Mouse (Mus musculus): ENCODE measurements at regions not wholly inside any gene's neighbourhood (a gene's known extent, or its start where the extent isn't known, plus 50 kb on each side); places are given as distances from the start of the nearest gene placed in this dataset.
"Not testable (repeated sequence)": the region's sequence is repeated elsewhere in the genome, so short reads cannot be mapped to it uniquely, and the experiment has no call there.

GRCm38 (mm10) chr13:5546937-5547336 is 314.3 kb upstream of the Klf6 start:
- no peak for DNase-seq

DNA sequence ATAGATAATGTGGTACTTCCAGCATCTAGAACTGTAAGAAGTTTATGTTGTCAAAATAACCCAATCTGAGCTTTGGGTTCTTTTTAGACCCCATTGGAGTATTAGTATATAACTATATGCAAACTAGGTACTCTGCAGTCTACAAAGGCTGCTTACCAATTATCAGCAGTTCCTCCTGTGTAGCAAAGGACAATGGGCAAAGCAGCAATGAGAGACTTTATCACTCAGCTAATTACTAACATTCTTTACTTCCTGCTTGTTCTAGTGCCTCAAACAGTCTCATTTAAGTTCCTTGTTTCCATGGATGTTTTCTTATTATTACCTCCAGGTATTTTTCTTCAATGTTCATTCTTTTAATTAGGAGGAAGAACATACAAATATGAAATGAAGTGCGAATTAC is 312.5 kb upstream of the Klf6 start:
- DNase-seq, result no peak

DNA sequence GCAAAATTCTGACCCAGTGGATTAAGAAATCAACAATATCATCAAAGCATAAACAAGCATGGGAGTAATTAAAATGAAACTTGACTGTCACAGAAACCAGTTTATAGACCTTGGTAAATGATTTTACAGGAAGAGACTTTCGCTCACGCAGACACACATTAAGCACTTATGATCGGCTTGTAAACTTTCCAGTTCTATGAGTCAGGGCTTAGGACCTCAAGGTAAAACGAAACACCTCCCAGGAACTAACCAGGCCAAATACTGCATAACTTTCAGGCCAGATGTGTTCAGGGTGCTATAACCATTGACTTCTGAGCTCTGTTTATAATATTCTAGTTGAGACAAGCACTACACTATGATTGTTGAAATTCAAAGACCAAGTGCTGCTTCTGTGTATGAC is 312.1 kb upstream of the Klf6 start:
- DNase-seq, result no peak

DNA sequence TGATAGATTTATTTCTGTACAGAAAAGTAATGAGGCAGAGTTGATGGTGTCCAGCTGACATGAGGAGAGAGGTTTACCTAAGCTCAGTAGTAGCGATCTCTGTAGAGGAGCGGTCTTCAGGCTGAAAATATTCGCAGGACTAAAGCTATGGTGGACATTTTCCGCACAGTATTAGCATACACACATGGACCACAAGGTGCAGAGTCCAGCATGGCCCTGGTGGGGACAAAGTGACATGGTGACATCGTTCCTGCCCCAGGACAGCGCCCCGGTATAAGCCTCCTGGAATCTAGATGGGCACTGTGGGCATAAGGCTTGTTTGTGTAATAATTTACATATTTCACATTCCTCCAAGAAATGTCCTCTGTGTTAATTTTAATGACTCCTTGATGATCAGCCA is 311.5 kb upstream of the Klf6 start:
- peak in 1 of 2 experiments; percentile 25 for DNase-seq

- DNase-seq, result no peak
Measured at GRCm38 (mm10) chr13:5550354-5550753, 310.9 kb upstream of the Klf6 start.

- DNase-seq, result no peak
Measured at GRCm38 (mm10) chr13:5551131-5551530, 310.2 kb upstream of the Klf6 start.

DNA sequence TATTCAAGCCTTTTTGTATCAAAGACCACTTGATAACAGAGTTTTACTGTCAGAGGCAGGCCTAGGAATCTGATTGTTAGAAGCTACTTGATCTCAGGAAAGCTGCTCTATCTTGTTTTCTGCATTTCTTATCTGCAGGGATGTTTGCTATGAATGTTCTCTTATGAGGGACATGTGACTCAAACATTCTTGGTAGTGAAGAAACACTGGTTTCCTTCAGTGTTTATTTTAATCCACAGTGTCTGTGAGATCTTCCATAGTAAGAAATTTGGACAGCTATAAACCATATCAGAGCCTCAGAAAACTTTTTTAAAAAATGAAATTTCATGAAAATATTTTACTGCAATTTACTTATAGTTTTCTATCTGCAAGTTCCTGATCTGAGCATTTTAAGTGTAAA is 307.8 kb upstream of the Klf6 start:
- no peak for DNase-seq

- DNase-seq, result no peak
Measured at GRCm38 (mm10) chr13:5558095-5558494, 303.2 kb upstream of the Klf6 start.

- no peak for DNase-seq
Measured at GRCm38 (mm10) chr13:5566479-5566878, 294.8 kb upstream of the Klf6 start.

DNA sequence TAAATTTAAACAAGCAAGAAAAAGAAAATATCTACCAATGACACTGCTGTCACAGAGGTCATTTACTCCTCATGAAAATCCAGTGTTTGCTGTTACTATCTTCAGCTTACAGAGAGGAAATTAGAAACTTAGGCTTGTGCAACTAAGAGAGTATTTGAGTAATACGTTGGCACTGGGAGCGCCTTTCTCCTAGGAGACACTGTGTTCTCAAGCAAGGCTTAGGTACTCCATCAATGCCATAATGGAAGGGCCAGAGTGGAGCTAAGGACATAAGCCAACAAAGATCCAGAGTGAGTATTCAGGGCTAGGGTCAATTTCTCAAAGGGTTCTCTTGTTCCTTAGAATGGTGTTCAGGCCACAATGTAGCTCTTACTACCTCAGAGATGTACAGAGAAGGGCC is 294.4 kb upstream of the Klf6 start:
- DNase-seq, result no peak

GRCm38 (mm10) chr13:5569579-5569978 is 291.7 kb upstream of the Klf6 start:
- no peak for DNase-seq

GRCm38 (mm10) chr13:5570386-5570785 is 290.9 kb upstream of the Klf6 start:
- no peak for DNase-seq

DNA sequence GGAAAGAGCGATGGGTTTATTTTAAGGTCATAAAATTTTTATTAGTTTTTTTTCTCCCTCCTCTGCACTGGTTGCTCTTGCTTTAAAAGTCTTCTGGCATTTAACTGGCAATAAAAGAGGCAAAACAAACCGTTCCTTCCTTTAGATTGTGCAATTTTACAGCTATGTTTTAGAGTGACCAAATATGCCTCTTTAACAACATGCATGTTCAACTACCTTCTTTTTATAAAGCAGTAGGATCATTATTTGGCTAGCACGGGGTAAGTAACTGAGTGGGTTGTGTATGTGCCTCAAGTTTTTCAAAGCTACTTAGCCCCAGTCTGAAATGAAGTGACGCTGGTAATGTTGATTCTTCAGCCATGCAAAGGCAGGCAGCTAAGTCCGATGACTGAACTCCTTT is 284.7 kb upstream of the Klf6 start:
- DNase-seq, result no peak

GRCm38 (mm10) chr13:5583681-5584080 is 277.6 kb upstream of the Klf6 start:
- DNase-seq, result not testable (repeated sequence)

GRCm38 (mm10) chr13:5587196-5587595 is 274.1 kb upstream of the Klf6 start:
- no peak for DNase-seq

- no peak for DNase-seq
Measured at GRCm38 (mm10) chr13:5591286-5591685, 270.0 kb upstream of the Klf6 start.

GRCm38 (mm10) chr13:5591837-5592555 is 269.3 kb upstream of the Klf6 start:
- DNase-seq, result no peak

GRCm38 (mm10) chr13:5592556-5593061 is 268.7 kb upstream of the Klf6 start:
- peak in 1 of 2 experiments; percentile 37 for DNase-seq

- no peak for DNase-seq
Measured at GRCm38 (mm10) chr13:5601648-5602047, 259.6 kb upstream of the Klf6 start.

DNA sequence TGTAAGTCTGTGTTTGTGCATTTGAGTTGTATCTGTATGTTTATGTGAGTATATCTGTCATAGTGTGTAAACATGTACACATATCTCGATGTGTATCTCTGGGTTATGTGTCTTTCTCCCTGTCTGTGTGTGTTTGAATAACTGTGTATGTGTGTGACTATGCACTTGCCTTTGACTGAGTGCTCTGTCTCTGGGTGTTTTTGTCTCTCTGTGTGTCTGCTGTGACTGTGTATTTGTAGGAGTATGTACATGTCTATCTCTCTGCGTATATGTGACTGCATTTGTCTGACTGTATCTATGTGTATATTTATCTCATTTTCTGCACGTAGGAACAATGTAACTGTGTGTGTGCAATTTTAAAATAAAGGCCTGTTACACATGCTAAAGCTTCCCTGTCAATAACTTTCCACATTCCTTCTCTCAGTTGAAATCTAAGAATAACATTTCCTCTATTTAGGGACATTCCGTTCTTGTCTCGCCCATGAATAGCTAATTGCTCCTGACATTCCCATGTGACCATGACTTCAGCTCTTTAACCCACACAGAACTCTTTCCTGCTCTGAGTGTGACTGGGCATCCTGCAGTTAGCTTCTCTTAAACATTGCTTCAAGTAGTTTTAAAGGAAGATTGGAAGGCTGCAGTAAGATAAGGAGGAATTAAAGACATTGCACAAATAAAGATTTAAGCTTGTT is 257.2 kb upstream of the Klf6 start:
- DNase-seq, result peak; percentile 20 to 61

DNA sequence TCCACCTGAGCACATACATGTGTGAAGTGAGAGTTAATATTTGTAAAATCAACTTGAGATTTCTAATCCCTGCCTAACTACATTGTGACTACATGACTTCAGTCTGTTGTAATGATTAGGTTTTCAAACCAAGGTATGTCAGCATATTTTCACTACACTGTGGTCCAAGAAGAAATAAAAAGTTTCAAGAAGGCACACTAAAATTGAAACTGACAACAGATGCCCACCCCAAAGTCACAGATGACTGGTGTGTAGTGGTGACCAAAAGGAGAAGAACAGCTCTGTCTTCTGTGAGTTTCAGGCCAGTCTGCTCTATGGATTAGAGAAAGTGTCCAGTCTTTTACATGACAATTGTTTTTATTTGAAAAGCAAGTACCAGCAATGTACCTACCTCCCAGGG is 255.9 kb upstream of the Klf6 start:
- DNase-seq, result no peak

DNA sequence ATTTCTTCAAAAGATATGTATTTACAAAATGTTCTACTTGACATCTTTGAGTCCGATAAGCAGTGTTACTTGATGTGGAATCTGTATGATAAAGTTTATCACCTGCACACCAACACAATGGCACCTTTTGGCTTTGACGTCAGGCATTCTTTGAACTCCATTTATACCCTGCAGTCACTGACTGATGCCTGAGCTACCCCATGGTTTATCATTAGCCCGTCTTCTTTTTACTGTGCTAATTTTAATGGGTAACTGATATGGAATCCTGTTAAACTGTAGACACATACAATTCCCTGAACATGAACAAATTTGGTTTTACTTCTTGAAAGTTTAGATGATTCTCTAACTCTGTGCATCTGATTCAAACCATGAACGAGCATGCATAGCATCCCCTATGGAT is 253.8 kb upstream of the Klf6 start:
- DNase-seq, result no peak

DNA sequence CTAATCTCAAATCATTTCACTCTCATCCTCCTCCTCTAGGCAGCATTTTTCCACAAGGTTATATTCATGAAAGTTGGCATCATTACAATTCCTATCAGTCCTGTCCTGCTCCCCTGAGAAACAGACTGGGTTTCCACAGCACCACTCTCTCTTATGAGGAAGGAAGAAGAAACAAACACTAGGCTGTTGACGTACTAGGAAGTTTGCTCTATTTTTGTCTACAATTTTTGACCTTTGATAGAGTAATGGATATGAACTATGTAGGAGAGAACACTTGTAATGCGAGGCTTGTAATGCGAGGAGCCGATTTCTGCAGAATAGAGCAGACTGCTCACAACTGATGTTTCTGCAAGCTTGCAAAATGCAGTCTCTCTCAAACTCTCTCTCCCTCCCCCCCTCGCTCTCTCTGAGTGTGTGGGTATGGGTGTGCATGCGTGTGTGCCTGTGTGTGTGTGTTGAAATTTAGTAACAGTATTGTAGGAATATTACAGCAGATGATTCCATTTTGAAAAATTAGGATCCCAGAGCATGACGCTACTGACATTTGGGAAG is 247.0 kb upstream of the Klf6 start:
- DNase-seq, result peak in 1 of 2 experiments; percentile 29

DNA sequence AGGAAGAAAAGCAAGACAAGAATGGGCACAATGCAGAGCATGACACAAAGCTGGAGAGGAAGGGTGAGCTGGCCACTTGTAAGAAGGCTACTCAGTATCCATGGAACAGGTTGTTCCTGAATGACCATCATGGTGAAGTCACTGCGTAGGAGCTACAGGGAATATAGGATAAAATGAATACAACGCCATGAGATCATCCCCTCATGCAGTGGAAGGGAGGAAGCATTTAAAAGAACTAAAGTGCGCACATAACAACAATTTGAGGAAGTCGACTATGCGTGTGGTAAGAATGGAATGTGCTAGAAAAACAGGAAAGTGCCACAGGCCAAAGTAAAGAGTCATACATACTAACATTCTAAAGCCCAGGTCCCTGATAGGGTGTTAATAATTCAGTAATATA is 246.4 kb upstream of the Klf6 start:
- no peak for DNase-seq

All from kidney, postnatal 25 days (tissue).